Mouse (Mus musculus): Measurements from ENCODE around the gene Atp1b1.

- TF ChIP-seq CTCF (IDR thresholded peaks at IDR 0.05; ENCODE audit: extremely low read depth, insufficient read length, insufficient replicate concordance, low read depth, low read length) (no peak), POLR2A (IDR thresholded peaks at IDR 0.05; ENCODE audit: low read depth, low read length) (no peak)
These were observed 25.6 kb upstream of the Atp1b1 start for GRCm38 (mm10) chr1:164483728-164484127.

Data from small intestine, adult 2 months (tissue).